Mouse (Mus musculus) monocyte, adult 5-6 weeks (primary cell): ENCODE measurements around the gene 1700102P08Rik. TPM values are rescaled to one million over a fixed set of nuclear protein-coding genes. Genes with fewer than 3 reads are reported as not detected.

Experiments
- ATAC-seq: fragments of 153-309, 156-312 bp; replicated peaks from 2 replicates; pipeline ENCODE4 v1.8.0; 2017; ENCODE audit warnings: mild to moderate bottlenecking; ENCODE audit not compliant: low TSS enrichment, insufficient number of reproducible peaks, severe bottlenecking, poor library complexity, low FRiP score
- total RNA-seq: library from RNA; stranded (forward); fragments of 200-1000, 200-491, 200-594 nt; gene quantifications from 3 replicates; pipeline ENCODE4 v1.2.3, GENCODE M21; 2017

The 1700102P08Rik gene
- total RNA-seq, 1 experiment from 2014 or later = 3.5 TPM

GRCm38 (mm10) chr9:108453458-108453857 is 60.9 kb downstream of the 1700102P08Rik start:
- no peak for ATAC-seq

GRCm38 (mm10) chr9:108454429-108454828 is 61.8 kb downstream of the 1700102P08Rik start:
- no peak for ATAC-seq

GRCm38 (mm10) chr9:108455747-108456571 is 63.4 kb downstream of the 1700102P08Rik start:
- ATAC-seq = no peak

- no peak for ATAC-seq
Measured at GRCm38 (mm10) chr9:108456953-108457352, 64.3 kb downstream of the 1700102P08Rik start.

GRCm38 (mm10) chr9:108459939-108460318 is 67.3 kb downstream of the 1700102P08Rik start:
- no peak for ATAC-seq

Other genes with a start within 250 kb of the 1700102P08Rik start
- under 0.01 to 1.2 TPM in 2 of 3 replicates, not detected in the other for gene Bsn, start 202.4 kb upstream of the 1700102P08Rik start, total RNA-seq
- gene Dag1, start 128.8 kb upstream of the 1700102P08Rik start, total RNA-seq = 3.2 to 5.7 TPM (median 5.0 TPM) in 3 replicates
- gene Nicn1, start 102.4 kb upstream of the 1700102P08Rik start, total RNA-seq = 1.1 to 1.9 TPM (median 1.6 TPM) in 3 replicates
- 0.57 to 1.1 TPM in 2 of 3 replicates, not detected in the other for gene Amt, start 96.0 kb upstream of the 1700102P08Rik start, total RNA-seq
- gene Rhoa, start 86.7 kb upstream of the 1700102P08Rik start, total RNA-seq = 777 to 880 TPM (median 867 TPM) in 3 replicates
- gene Tcta, start 86.6 kb upstream of the 1700102P08Rik start, total RNA-seq = 9.4 to 19.9 TPM (median 16.0 TPM) in 3 replicates
- gene Gpx1, start 53.9 kb upstream of the 1700102P08Rik start, total RNA-seq = 1,210 to 1,931 TPM (median 1,658 TPM) in 3 replicates
- 106 to 168 TPM (median 114 TPM) in 3 replicates for gene Usp4, start 45.0 kb upstream of the 1700102P08Rik start, total RNA-seq
- gene Ccdc36, start 35.7 kb downstream of the 1700102P08Rik start, total RNA-seq = not detected in 3 replicates
- not detected in 3 replicates for gene BC048562, start 43.7 kb downstream of the 1700102P08Rik start, total RNA-seq
- 12.6 to 19.5 TPM (median 14.1 TPM) in 3 replicates for gene Ccdc71, start 67.7 kb downstream of the 1700102P08Rik start, total RNA-seq
- gene Klhdc8b, start 68.8 kb downstream of the 1700102P08Rik start, total RNA-seq = 0.48 to 0.97 TPM in 2 of 3 replicates, not detected in the other
- not detected in 3 replicates for gene Lamb2, start 86.9 kb downstream of the 1700102P08Rik start, total RNA-seq
- gene Usp19, start 97.8 kb downstream of the 1700102P08Rik start, total RNA-seq = 39.9 to 81.2 TPM (median 50.5 TPM) in 3 replicates
- gene Qars, start 114.9 kb downstream of the 1700102P08Rik start, total RNA-seq = 129 to 159 TPM (median 133 TPM) in 3 replicates
- 169 to 180 TPM (median 176 TPM) in 3 replicates for gene Qrich1, start 124.0 kb downstream of the 1700102P08Rik start, total RNA-seq
- 62.6 to 85.5 TPM (median 75.7 TPM) in 3 replicates for gene Impdh2, start 167.5 kb downstream of the 1700102P08Rik start, total RNA-seq
- gene Ndufaf3, start 174.6 kb downstream of the 1700102P08Rik start, total RNA-seq = 8.3 to 13.4 TPM (median 8.5 TPM) in 3 replicates
- gene Dalrd3, start 177.1 kb downstream of the 1700102P08Rik start, total RNA-seq = 30.3 to 61.1 TPM (median 44.8 TPM) in 3 replicates
- 3.6 to 11.4 TPM (median 5.8 TPM) in 3 replicates for gene Wdr6, start 185.9 kb downstream of the 1700102P08Rik start, total RNA-seq
- gene P4htm, start 204.9 kb downstream of the 1700102P08Rik start, total RNA-seq = 0.75 to 2.6 TPM (median 0.87 TPM) in 3 replicates